Mouse (Mus musculus) limb, embryonic 11.5 days (tissue): ENCODE data around the gene Pik3r1. TPM values are rescaled to one million over a fixed set of nuclear protein-coding genes. Genes with fewer than 3 reads are reported as not detected.

ENCODE experiments used
- ATAC-seq: fragments of 200-750 bp; cut with Nextera tagmentation; 2 replicates; pipeline ENCODE4 v1.8.0; 2017; ENCODE audit warnings: low read depth; ENCODE audit not compliant: insufficient number of reproducible peaks, low FRiP score, low TSS enrichment
- DNase-seq: peaks from one replicate; pipeline ENCODE4 v3.0.0-alpha.2; 2015; ENCODE audit warnings: low spot score
- H3K27ac ChIP-seq: fragments of 300-500 bp; sonication (generic); replicated peaks from 2 replicates; pipeline ENCODE4 v1.5.1; 2014; ENCODE audit warnings: low read depth, mild to moderate bottlenecking, low read length
- H3K27me3 ChIP-seq: fragments of 300-500 bp; sonication (generic); 2 replicates; pipeline ENCODE4 v1.6.1; 2014; ENCODE audit warnings: mild to moderate bottlenecking, low read length, mixed read lengths; ENCODE audit not compliant: control insufficient read depth, insufficient read depth
- H3K36me3 ChIP-seq: fragments of 300-500 bp; sonication (generic); 2 replicates; pipeline ENCODE4 v1.6.1; 2014; ENCODE audit warnings: mild to moderate bottlenecking, low read length, moderate library complexity, mixed read lengths; ENCODE audit not compliant: control insufficient read depth, insufficient read depth
- H3K4me1 ChIP-seq: fragments of 300-500 bp; sonication (generic); 2 replicates; pipeline ENCODE4 v1.6.1; 2014; ENCODE audit warnings: low read length, mixed read lengths; ENCODE audit not compliant: control insufficient read depth, insufficient read depth
- H3K4me2 ChIP-seq: fragments of 300-500 bp; sonication (generic); 2 replicates; pipeline ENCODE4 v1.6.1; 2014; ENCODE audit warnings: low read depth, mild to moderate bottlenecking, moderate library complexity; ENCODE audit not compliant: severe bottlenecking
- H3K4me3 ChIP-seq: fragments of 300-500 bp; sonication (generic); 2 replicates; pipeline ENCODE4 v1.5.1; 2014; ENCODE audit warnings: low read depth, low read length
- H3K9ac ChIP-seq: fragments of 300-500 bp; sonication (generic); 2 replicates; pipeline ENCODE4 v1.6.1; 2014; ENCODE audit warnings: mild to moderate bottlenecking, low read length
- H3K9me3 ChIP-seq: fragments of 300-500 bp; sonication (generic); 2 replicates; pipeline ENCODE4 v1.6.1; 2016; ENCODE audit warnings: low read length; ENCODE audit not compliant: control insufficient read depth
- whole genome bisulfite sequencing: fragments of 180-500 bp; shearing (Covaris S2); extraction: QIAGEN DNeasy Blood & Tissue Kit; methylation state at CpG from one replicate; pipeline ENCODE4 v1.1.7; 2014; 5-methylcytosine and 5-hydroxymethylcytosine counted together
- polyA plus RNA-seq: library from polyadenylated mRNA; unstranded; fragments of >200 nt; fragmentation: Nextera tagmentation; extraction: Ambion mirVana; gene quantifications from 2 replicates; pipeline ENCODE4 v1.2.1, GENCODE M21; 2014

Gene Pik3r1
- polyA plus RNA-seq, 1 experiment from 2014 or later, result 14.6 TPM

DNA sequence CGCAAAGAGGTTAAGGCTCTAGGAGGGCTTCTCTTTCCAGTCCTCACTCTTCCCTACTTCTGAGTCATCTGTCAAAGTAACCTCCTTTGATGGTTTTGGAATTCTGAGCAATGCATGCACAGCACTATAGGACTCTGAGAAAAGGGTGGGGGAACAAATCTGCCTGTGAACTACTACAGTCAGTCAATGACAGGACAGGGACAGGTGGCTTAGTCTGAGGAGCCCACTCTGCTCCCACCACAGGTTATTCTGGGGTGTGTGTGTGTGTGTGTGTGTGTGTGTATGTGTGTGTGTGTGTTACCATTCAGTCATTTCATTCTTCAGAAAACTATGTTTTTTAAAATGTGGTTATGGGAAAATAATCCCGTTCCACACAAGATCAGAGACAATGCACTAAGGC is 46.9 kb downstream of the Pik3r1 start:
- Histone ChIP-seq H3K27me3 (peaks cover 4% of the 10 kb centered on the region; the same call in 1 of the 2 replicates), H3K4me3 (no peak overlapping the region), H3K27ac (no peak overlapping the region), H3K9ac (no peak overlapping the region), H3K4me1 (0 out of 2 replicates have a peak, but pooled peaks cover 7% of the 10 kb centered on the region), H3K9me3 (no peaks in the 10 kb centered on the region), H3K36me3 (no peaks in the 10 kb centered on the region), H3K4me2 (no peak overlapping the region)
- DNase-seq (no peak), ATAC-seq (no peak)
- 86% methylated on average over 1 of the region's 2 CpGs for WGBS

DNA sequence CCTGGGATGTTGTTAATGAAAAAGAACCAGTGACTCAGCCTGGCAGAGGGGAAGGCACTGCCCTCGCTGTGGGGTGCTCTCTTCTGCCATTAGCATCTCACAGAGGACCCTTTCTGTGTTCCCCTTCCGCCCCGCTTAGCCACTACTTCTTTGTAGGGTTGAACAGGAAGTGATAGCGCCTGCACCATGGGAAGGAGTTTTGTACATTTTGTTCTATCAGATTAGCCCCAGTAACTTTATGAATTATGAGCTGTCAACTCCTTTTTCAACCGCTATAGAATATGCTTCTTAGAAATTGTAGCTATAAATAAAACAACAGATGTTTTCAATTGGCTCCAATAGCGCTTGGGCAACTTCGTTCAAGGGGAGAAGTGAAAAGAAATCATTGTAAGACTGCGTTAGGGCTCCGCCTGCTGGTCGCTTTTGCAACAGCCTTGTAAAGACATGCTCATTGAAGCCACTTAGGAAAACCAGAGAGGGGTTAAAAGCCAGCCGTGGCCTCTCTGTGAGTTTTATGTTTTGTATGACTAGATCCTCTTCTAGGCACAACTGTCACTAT is 48.6 kb downstream of the Pik3r1 start:
- WGBS, result 4% methylated on average over 11 of the region's 11 CpGs
- Histone ChIP-seq H3K9ac (no peak overlapping the region), H3K27me3 (peaks cover 4% of the 10 kb centered on the region; the same call in 1 of the 2 replicates), H3K36me3 (no peaks in the 10 kb centered on the region), H3K4me1 (0 out of 2 replicates have a peak, but pooled peaks cover 7% of the 10 kb centered on the region), H3K9me3 (no peaks in the 10 kb centered on the region), H3K4me2 (peak overlapping the region; percentile 18; the same call in 1 of the 2 replicates), H3K27ac (no peak overlapping the region), H3K4me3 (no peak overlapping the region)
- ATAC-seq, result peak; percentile 68; the same call in 1 of the 2 replicates
- peak; percentile 95 for DNase-seq

DNA sequence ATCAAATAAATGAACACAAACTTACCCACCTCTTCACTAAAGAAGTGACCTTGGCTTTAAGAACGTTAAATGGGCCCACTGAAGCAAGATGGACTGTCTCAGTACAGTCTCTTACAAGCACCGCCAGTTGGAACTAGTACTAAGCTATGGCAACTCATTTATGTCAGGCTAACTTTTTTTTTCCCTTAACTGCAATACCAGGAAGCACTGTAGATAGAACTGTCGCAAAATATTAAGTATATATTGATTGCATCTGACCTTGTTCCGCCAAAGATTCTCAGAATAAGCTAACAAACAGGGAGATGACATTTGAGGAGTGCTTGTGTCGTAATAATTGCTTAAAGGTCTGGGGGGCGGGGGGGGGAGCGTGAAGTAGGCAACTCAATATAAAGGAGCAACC is 49.3 kb downstream of the Pik3r1 start:
- DNase-seq (no peak), ATAC-seq (no peak)
- Histone ChIP-seq H3K4me2 (no peak overlapping the region; the same call in none of the 2 replicates), H3K9me3 (no peaks in the 10 kb centered on the region), H3K4me1 (0 out of 2 replicates have a peak, but pooled peaks cover 7% of the 10 kb centered on the region), H3K27ac (no peak overlapping the region), H3K9ac (no peak overlapping the region), H3K36me3 (no peaks in the 10 kb centered on the region), H3K27me3 (peaks cover 4% of the 10 kb centered on the region; the same call in 1 of the 2 replicates), H3K4me3 (no peak overlapping the region)
- WGBS, result 35% methylated on average over 7 of the region's 7 CpGs

DNA sequence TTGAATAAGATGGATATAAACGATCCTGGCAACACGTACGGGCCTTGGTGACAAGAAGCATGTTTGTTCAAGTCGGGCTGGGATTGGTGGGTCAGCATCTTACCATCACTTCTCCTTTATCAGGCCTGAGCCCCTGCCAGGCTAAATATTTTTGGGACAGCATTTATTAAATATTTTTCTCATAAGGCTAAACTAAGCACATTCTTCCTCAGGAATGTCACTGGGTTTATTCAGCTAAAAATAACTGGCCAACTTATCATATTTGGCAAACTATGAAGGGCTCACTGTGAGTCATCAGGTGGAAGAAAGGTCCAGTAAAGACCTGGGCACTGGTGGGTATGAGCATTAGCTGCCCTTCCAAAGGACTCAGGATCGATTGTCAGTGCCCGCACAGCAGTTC is 50.2 kb downstream of the Pik3r1 start:
- Histone ChIP-seq H3K4me3 (no peak overlapping the region), H3K36me3 (no peaks in the 10 kb centered on the region), H3K27me3 (peaks cover 4% of the 10 kb centered on the region; the same call in 1 of the 2 replicates), H3K27ac (no peak overlapping the region), H3K4me1 (0 out of 2 replicates have a peak, but pooled peaks cover 7% of the 10 kb centered on the region), H3K9me3 (no peaks in the 10 kb centered on the region), H3K9ac (no peak overlapping the region), H3K4me2 (no peak overlapping the region)
- WGBS, result 89% methylated on average over 6 of the region's 6 CpGs
- ATAC-seq (no peak), DNase-seq (no peak)

DNA sequence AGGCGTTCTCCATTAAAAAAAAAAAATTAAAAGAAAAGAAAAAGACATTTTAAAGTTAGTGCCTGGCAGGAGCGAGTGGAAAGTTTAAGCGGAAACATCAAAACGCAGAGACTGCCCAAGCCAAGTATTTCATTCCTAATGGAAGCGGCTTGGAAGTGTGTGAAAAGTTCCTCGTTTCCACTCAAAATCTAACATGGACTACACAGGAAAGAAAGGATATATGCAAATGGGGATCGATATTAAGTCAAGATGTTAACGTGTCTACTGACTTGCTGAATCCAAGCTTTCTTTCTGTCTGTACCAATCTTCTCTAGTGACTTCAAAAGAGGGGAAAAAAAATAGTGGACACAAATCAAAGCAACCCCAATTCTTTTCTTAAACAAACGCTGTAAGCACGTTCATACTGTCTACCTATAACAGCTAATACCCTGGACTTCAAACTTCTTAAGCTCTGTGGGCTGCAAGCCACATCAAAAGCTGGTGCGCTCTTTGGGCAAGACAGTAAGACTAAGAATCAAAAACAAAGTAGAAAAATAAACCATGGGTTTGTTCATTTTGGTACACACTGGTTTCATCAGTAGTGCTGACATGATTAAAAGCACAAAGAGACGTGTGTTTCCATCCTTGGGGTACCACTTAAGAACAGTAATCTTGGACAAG is 54.5 kb downstream of the Pik3r1 start:
- Histone ChIP-seq H3K4me2 (no peak overlapping the region), H3K4me1 (0 out of 2 replicates have a peak, but pooled peaks cover under 1% of the 10 kb centered on the region), H3K4me3 (no peak overlapping the region), H3K36me3 (no peaks in the 10 kb centered on the region), H3K9ac (no peak overlapping the region), H3K27ac (no peak overlapping the region), H3K9me3 (no peaks in the 10 kb centered on the region), H3K27me3 (no peaks in the 10 kb centered on the region)
- ATAC-seq (no peak), DNase-seq (no peak)
- WGBS, result 84% methylated on average over 12 of the region's 12 CpGs

DNA sequence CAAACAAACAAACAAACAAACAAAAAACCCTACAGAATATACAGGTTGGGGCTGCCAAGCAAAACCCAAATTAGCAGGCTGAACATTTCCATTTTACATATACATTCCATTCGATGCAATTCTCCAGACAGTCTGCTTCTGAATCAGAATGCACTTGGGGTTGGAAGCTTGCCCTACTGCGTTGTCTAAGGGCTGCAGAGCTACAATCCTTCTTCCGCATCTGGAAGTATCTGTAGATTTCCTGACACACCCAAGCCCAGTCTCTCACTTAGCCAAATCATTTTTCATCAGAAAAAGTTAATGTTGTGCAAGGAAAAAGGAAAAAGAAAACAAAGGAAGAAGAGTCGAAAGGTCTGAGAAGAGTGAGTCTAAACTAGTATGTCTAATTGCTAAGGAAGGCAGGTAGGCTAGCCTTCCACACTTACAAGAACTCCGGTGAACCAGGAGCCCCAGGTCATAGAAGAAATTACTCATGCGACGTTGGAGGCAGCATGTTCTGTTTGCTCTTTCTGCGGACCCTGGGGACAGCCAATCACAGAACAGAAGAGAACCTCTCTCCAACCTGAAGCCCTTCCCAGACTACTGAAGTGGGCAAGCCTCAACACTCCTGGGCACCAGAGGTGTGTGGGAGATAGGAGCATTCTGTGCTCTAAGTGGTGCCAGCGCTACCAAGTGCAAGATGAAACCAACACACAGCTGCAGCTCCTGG is 55.1 kb downstream of the Pik3r1 start:
- no peaks in the 10 kb centered on the region for H3K27me3 ChIP-seq
- no peak overlapping the region for H3K27ac ChIP-seq
- no peaks in the 10 kb centered on the region for H3K36me3 ChIP-seq
- no peak overlapping the region for H3K4me3 ChIP-seq
- WGBS, result 85% methylated on average over 9 of the region's 9 CpGs
- H3K4me1 ChIP-seq, result no peaks in the 10 kb centered on the region
- ATAC-seq (no peak), DNase-seq (no peak)
- no peak overlapping the region for H3K9ac ChIP-seq
- H3K9me3 ChIP-seq, result no peaks in the 10 kb centered on the region
- H3K4me2 ChIP-seq, result no peak overlapping the region

DNA sequence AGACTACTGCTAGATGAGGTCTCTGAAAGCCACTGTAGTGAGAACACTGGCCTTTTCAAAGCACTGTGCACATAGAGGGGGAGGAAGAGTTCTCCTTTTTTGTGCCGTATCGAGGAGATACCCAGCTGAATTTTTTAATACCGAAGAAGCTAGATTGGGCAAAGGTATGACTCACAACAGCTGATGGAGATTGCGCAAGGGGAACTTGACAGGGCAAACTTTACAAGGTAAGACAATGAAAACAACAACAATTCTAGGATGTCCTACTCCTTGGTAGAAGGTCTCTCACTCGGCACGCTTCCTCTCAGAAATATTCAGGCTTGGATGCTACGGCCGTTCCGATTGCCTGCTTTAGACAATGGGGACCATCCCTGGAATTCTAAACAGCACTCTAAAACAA is 55.9 kb downstream of the Pik3r1 start:
- no peak overlapping the region for H3K27ac ChIP-seq
- WGBS, result 96% methylated on average over 9 of the region's 9 CpGs

DNA sequence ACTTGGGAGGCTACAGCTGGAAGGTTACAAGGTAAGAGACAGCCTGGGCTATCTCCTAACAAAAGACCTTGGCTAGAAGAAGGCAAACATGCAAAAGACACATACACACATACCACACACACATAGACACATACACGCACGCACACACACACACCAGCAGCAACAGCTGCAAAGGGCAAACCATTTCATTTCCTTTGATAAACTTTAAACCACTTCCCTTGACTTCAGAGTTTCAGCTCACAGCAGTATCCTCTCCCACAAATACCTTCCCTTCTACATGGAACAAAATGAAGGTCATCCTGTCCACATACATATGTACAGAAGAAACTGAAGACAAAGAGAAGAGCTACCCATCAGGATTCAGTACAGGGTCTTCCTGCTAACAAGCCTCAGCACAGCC is 56.7 kb downstream of the Pik3r1 start:
- Histone ChIP-seq H3K4me1 (no peaks in the 10 kb centered on the region), H3K36me3 (no peaks in the 10 kb centered on the region), H3K4me3 (no peak overlapping the region), H3K9ac (no peak overlapping the region), H3K27me3 (no peaks in the 10 kb centered on the region), H3K9me3 (no peaks in the 10 kb centered on the region), H3K27ac (no peak overlapping the region), H3K4me2 (no peak overlapping the region)
- WGBS, result 89% methylated on average over 2 of the region's 2 CpGs
- ATAC-seq (no peak), DNase-seq (no peak)

More for the DNA sequence above, 55.9 kb downstream of the Pik3r1 start:
- Histone ChIP-seq H3K27me3 (no peaks in the 10 kb centered on the region), H3K4me3 (no peak overlapping the region), H3K4me1 (no peaks in the 10 kb centered on the region), H3K9ac (no peak overlapping the region), H3K36me3 (no peaks in the 10 kb centered on the region), H3K4me2 (no peak overlapping the region), H3K9me3 (no peaks in the 10 kb centered on the region)
- ATAC-seq (no peak), DNase-seq (no peak)
